Mouse (Mus musculus): Measurements from ENCODE around the gene Vipr1. TPM values are rescaled to one million over a fixed set of nuclear protein-coding genes. Genes with fewer than 3 reads are reported as not detected.

Gene Vipr1
- total RNA-seq, 1 experiment = 0.31 TPM

GRCm38 (mm10) chr9:121677476-121677875 is 35.0 kb downstream of the Vipr1 start:
- in situ Hi-C loops (cut with MboI; ENCODE audit: low sequenced_read_pairs in 2 of 2, unreplicated experiment in 2 of 2) = no loop called here
- H3K4me3 ChIP-seq (ENCODE audit: insufficient read depth in 1 of 2, low read depth in 1 of 2, low read length in 2 of 2, poor library complexity in 1 of 2, severe bottlenecking in 1 of 2) = no peak overlapping the region
- H3K9me3 ChIP-seq (ENCODE audit: control insufficient read depth, insufficient read depth, low read depth, low read length) = no peaks in the 10 kb centered on the region
- no peak overlapping the region for H3K27ac ChIP-seq (ENCODE audit: insufficient read depth, low read depth, low read length, poor library complexity, severe bottlenecking)
- no peak overlapping the region for H3K9ac ChIP-seq (ENCODE audit: insufficient read depth, low read depth, low read length, poor library complexity, severe bottlenecking)
- DNase-seq (ENCODE audit: low read depth, low spot score) = no peak
- no peaks in the 10 kb centered on the region for H3K36me3 ChIP-seq (ENCODE audit: control insufficient read depth, insufficient read depth, low read length, poor library complexity, severe bottlenecking)
- H3K4me1 ChIP-seq (ENCODE audit: control insufficient read depth in 2 of 2, insufficient read depth in 2 of 2, low read length in 2 of 2, poor library complexity in 1 of 2) = no peaks in the 10 kb centered on the region; a peak in 1 of 4 replicates
- TF ChIP-seq HCFC1 (IDR thresholded peaks at IDR 0.05; ENCODE audit: borderline replicate concordance, insufficient read depth, low read length) (no peak), MAFK (IDR thresholded peaks at IDR 0.05; ENCODE audit: insufficient read depth, low read depth, low read length) (no peak), ZC3H11A (IDR thresholded peaks at IDR 0.05; ENCODE audit: borderline replicate concordance, low read depth, low read length) (no peak), CHD2 (IDR thresholded peaks at IDR 0.05; ENCODE audit: low read depth, low read length) (no peak), ZNF384 (IDR thresholded peaks at IDR 0.05; ENCODE audit: low read depth, low read length) (no peak)

- no peak overlapping the region for H3K9ac ChIP-seq (ENCODE audit: insufficient read depth, low read depth, low read length, poor library complexity, severe bottlenecking)
- TF ChIP-seq ZC3H11A (IDR thresholded peaks at IDR 0.05; ENCODE audit: borderline replicate concordance, low read depth, low read length) = 0 out of 2 replicates have a peak, but pooled peaks have one; percentile 28
- no peak for TF ChIP-seq CHD2 (IDR thresholded peaks at IDR 0.05; ENCODE audit: low read depth, low read length)
- no peak overlapping the region for H3K4me3 ChIP-seq (ENCODE audit: insufficient read depth in 1 of 2, low read depth in 1 of 2, low read length in 2 of 2, poor library complexity in 1 of 2, severe bottlenecking in 1 of 2)
- peak; percentile 33 for DNase-seq (ENCODE audit: low read depth, low spot score)
- H3K9me3 ChIP-seq (ENCODE audit: control insufficient read depth, insufficient read depth, low read depth, low read length) = no peaks in the 10 kb centered on the region
- H3K27ac ChIP-seq (ENCODE audit: insufficient read depth, low read depth, low read length, poor library complexity, severe bottlenecking) = no peak overlapping the region
- no peaks in the 10 kb centered on the region; a peak in 1 of 4 replicates for H3K4me1 ChIP-seq (ENCODE audit: control insufficient read depth in 2 of 2, insufficient read depth in 2 of 2, low read length in 2 of 2, poor library complexity in 1 of 2)
- in situ Hi-C loops (cut with MboI; ENCODE audit: low sequenced_read_pairs in 2 of 2, unreplicated experiment in 2 of 2) = no loop called here
- H3K36me3 ChIP-seq (ENCODE audit: control insufficient read depth, insufficient read depth, low read length, poor library complexity, severe bottlenecking) = no peaks in the 10 kb centered on the region
These were observed 37.0 kb downstream of the Vipr1 start for GRCm38 (mm10) chr9:121679549-121679948.

GRCm38 (mm10) chr9:121681191-121681590 is 38.7 kb downstream of the Vipr1 start:
- Histone ChIP-seq H3K4me1 (ENCODE audit: control insufficient read depth in 2 of 2, insufficient read depth in 2 of 2, low read length in 2 of 2, poor library complexity in 1 of 2) (no peaks in the 10 kb centered on the region; a peak in 1 of 4 replicates), H3K27ac (ENCODE audit: insufficient read depth, low read depth, low read length, poor library complexity, severe bottlenecking) (no peak overlapping the region), H3K9ac (ENCODE audit: insufficient read depth, low read depth, low read length, poor library complexity, severe bottlenecking) (no peak overlapping the region), H3K4me3 (ENCODE audit: insufficient read depth in 1 of 2, low read depth in 1 of 2, low read length in 2 of 2, poor library complexity in 1 of 2, severe bottlenecking in 1 of 2) (no peak overlapping the region), H3K9me3 (ENCODE audit: control insufficient read depth, insufficient read depth, low read depth, low read length) (no peaks in the 10 kb centered on the region), H3K36me3 (ENCODE audit: control insufficient read depth, insufficient read depth, low read length, poor library complexity, severe bottlenecking) (peaks cover 2% of the 10 kb centered on the region; the same call in 1 of the 2 replicates)
- TF ChIP-seq HCFC1 (IDR thresholded peaks at IDR 0.05; ENCODE audit: borderline replicate concordance, insufficient read depth, low read length) (no peak), ZNF384 (IDR thresholded peaks at IDR 0.05; ENCODE audit: low read depth, low read length) (no peak), CHD2 (IDR thresholded peaks at IDR 0.05; ENCODE audit: low read depth, low read length) (no peak), ZC3H11A (IDR thresholded peaks at IDR 0.05; ENCODE audit: borderline replicate concordance, low read depth, low read length) (no peak), MAFK (IDR thresholded peaks at IDR 0.05; ENCODE audit: insufficient read depth, low read depth, low read length) (no peak)
- in situ Hi-C loops (cut with MboI; ENCODE audit: low sequenced_read_pairs in 2 of 2, unreplicated experiment in 2 of 2) = loop anchor here in 1 of 2 experiments (10.0 kb wide), 1 partner anchor 206 kb away; no protein-coding TSS in a partner anchor
- DNase-seq (ENCODE audit: low read depth, low spot score) = no peak

- DNase-seq (ENCODE audit: low read depth, low spot score) = no peak
- Histone ChIP-seq H3K9ac (ENCODE audit: insufficient read depth, low read depth, low read length, poor library complexity, severe bottlenecking) (no peak overlapping the region), H3K4me3 (ENCODE audit: insufficient read depth in 1 of 2, low read depth in 1 of 2, low read length in 2 of 2, poor library complexity in 1 of 2, severe bottlenecking in 1 of 2) (no peak overlapping the region), H3K36me3 (ENCODE audit: control insufficient read depth, insufficient read depth, low read length, poor library complexity, severe bottlenecking) (peaks cover 2% of the 10 kb centered on the region; the same call in 1 of the 2 replicates), H3K27ac (ENCODE audit: insufficient read depth, low read depth, low read length, poor library complexity, severe bottlenecking) (no peak overlapping the region), H3K4me1 (ENCODE audit: control insufficient read depth in 2 of 2, insufficient read depth in 2 of 2, low read length in 2 of 2, poor library complexity in 1 of 2) (no peaks in the 10 kb centered on the region; a peak in 1 of 4 replicates), H3K9me3 (ENCODE audit: control insufficient read depth, insufficient read depth, low read depth, low read length) (no peaks in the 10 kb centered on the region)
- TF ChIP-seq HCFC1 (IDR thresholded peaks at IDR 0.05; ENCODE audit: borderline replicate concordance, insufficient read depth, low read length) = no peak
- no peak for TF ChIP-seq MAFK (IDR thresholded peaks at IDR 0.05; ENCODE audit: insufficient read depth, low read depth, low read length)
- in situ Hi-C loops (cut with MboI; ENCODE audit: low sequenced_read_pairs in 2 of 2, unreplicated experiment in 2 of 2) = loop anchor here in 1 of 2 experiments (10.0 kb wide), 1 partner anchor 207 kb away; no protein-coding TSS in a partner anchor
These were observed 39.6 kb downstream of the Vipr1 start for GRCm38 (mm10) chr9:121682037-121682680.
